Mouse (Mus musculus) embryonic fibroblast, embryonic 13.5 days (primary cell): ENCODE results near the gene Slc44a1.

Source experiments
- CTCF ChIP-seq: IDR thresholded peaks from 2 replicates; pipeline ENCODE4 v1.5.1; 2011; ENCODE audit warnings: mild to moderate bottlenecking, control low read depth, low read length, moderate library complexity, borderline replicate concordance; ENCODE audit not compliant: insufficient read depth
- POLR2A ChIP-seq: IDR thresholded peaks from 2 replicates; pipeline ENCODE4 v1.6.1; 2011; ENCODE audit warnings: low read depth, mild to moderate bottlenecking, control low read depth, low read length, moderate library complexity

- TF ChIP-seq CTCF (no peak), POLR2A (no peak)
These were observed 217.8 kb downstream of the Slc44a1 start for GRCm38 (mm10) chr4:53658029-53658428.
